ENCODE assay signal across 8 mouse cellular contexts in the genomic region with DNA sequence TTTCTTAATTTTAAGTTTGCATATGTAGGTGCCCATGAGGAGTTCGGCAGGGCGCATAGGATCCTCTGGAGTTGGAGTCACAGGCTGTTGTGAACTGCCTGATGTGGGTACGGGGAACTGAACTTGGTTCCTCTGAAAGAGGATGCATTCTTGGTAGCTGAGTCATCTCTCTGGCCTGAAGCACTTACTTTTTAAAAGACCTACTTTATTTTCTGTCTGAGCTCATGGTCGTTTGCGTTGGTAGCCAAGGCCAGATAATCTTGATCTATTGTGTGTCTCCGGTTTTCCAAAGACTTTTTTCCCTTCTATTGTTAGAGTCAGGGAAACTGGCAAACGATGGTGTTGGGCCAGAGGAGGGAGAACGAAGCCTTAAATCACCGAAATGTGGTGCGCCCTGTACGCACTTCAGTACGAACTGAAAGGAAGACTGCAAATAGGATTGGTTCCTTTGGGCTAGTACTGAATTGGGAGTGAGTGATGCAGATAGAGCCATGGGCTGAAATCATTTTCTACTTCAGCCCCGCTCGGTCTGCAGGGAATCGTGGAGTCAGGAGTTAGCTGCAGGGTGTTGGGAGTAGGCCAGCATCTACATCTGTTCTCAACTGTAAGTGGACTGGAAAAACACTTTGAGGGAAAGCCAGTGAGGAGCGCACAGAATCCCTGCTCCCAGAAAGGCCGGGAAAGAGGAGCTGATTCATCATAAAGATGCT. TPM values are rescaled to one million over a fixed set of nuclear protein-coding genes. Genes with fewer than 3 reads are reported as not detected.
DNase-seq lines count a peak whose midpoint lies in the region; ATAC-seq and TF ChIP-seq lines count a peak whose summit lies in the region.

No protein-coding gene starts in this region.

- no peak overlapping the region for H3K9ac ChIP-seq in limb, embryonic 15.5 days

- H3K27ac ChIP-seq in brown adipose tissue, adult 24 weeks (replicated peaks; ENCODE audit: low read depth, low read length), result peak overlapping the region; percentile 77
- peak overlapping the region; percentile 78 for H3K27ac ChIP-seq in gastrocnemius, adult 2 months
- H3K27ac ChIP-seq in limb, embryonic 15.5 days, result peak overlapping the region; percentile 86

- H3K9me3 ChIP-seq in limb, embryonic 15.5 days, result no peaks in the 10 kb centered on the region

- H3K36me3 ChIP-seq in limb, embryonic 15.5 days, result no peaks in the 10 kb centered on the region

- peak; percentile 79 for DNase-seq in right cerebral cortex, adult 18-20 months
- no peak for DNase-seq in right cerebral cortex, postnatal 25 days
- peak; percentile 76 for DNase-seq in gastrocnemius, adult 2 months
- DNase-seq in right cerebral cortex, postnatal 10 days (ENCODE audit: low spot score in 2 of 2), result peak; percentile 69 to 72

- ATAC-seq in inflammation-experienced regulatory T-cells, adult 6 months, result peak; percentile 33
- peak; percentile 85; the same call in 1 of the 2 replicates for ATAC-seq in limb, embryonic 15.5 days (ENCODE audit: insufficient number of reproducible peaks, low FRiP score, low TSS enrichment, low read depth)
- no peak for ATAC-seq in activated CD4-positive, CD25-positive, alpha-beta regulatory T cell, adult 4 months

- H3K4me2 ChIP-seq in limb, embryonic 15.5 days, result peak overlapping the region; percentile 19; the same call in 1 of the 2 replicates

- H3K4me3 ChIP-seq in brown adipose tissue, adult 24 weeks (ENCODE audit: insufficient read depth, low read depth, low read length), result peak overlapping the region; percentile 38
- H3K4me3 ChIP-seq in gastrocnemius, adult 2 months, result peak overlapping the region; percentile 58
- H3K4me3 ChIP-seq in limb, embryonic 15.5 days, result no peak overlapping the region

- H3K4me1 ChIP-seq in brown adipose tissue, adult 24 weeks (ENCODE audit: control insufficient read depth, insufficient read depth, insufficient read length, low read length), result 0 out of 2 replicates have a peak, but pooled peaks cover 2% of the 10 kb centered on the region
- H3K4me1 ChIP-seq in limb, embryonic 15.5 days, result peaks cover 19% of the 10 kb centered on the region

- 36% methylated on average over 17 of the region's 17 CpGs for WGBS in limb, embryonic 15.5 days

- H3K27me3 ChIP-seq in limb, embryonic 15.5 days, result no peaks in the 10 kb centered on the region

- intact Hi-C loops in gastrocnemius, adult 2 months (cut with DNase I), result loop anchor here (10.0 kb wide), 1 partner anchor 567 kb away; no protein-coding TSS in a partner anchor

- TF ChIP-seq CTCF in gastrocnemius, adult 2 months (IDR thresholded peaks at IDR 0.05), result no peak

RNA-seq across cellular contexts. Expression of a gene that starts 40.1 kb away (rescaled TPM):
- polyA plus RNA-seq in brown adipose tissue, adult 24 weeks (2012; ENCODE audit: insufficient read depth, insufficient read length, missing spikeins), result 2.3 and 2.4 TPM in 2 replicates
- 1 to 10 TPM; 6.9 to 8.8 TPM for total RNA-seq in gastrocnemius, adult 2 months (2021)
- 10 to 100 TPM in 1 of 3 experiments, 1 to 10 TPM in 2; 6.4 to 12.7 (median 6.6) TPM for polyA plus RNA-seq in inflammation-experienced regulatory T-cells, adult 6 months (2017; shearing (Covaris generic))
- polyA plus RNA-seq in limb, embryonic 15.5 days (2015; fragmentation: Nextera tagmentation; extraction: Ambion mirVana), result 25.7 TPM in 2 replicates
- 1 to 10 TPM; 6.3 to 7.2 TPM for polyA plus RNA-seq in activated CD4-positive, CD25-positive, alpha-beta regulatory T cell, adult 4 months (2017; shearing (Covaris generic))
